Mouse (Mus musculus) adrenal gland, postnatal 10 days (tissue): ENCODE data around the gene Serpinb9. TPM values are rescaled to one million over a fixed set of nuclear protein-coding genes. Genes with fewer than 3 reads are reported as not detected.
"Not testable (repeated sequence)": the region's sequence is repeated elsewhere in the genome, so short reads cannot be mapped to it uniquely, and the experiment has no call there.

Experiments
- DNase-seq: peaks from one replicate; pipeline ENCODE4 v3.0.0; 2021; ENCODE audit warnings: mixed read lengths
- total RNA-seq, 2 experiments: library from RNA; stranded (reverse); gene quantifications; 2 replicates each; pipeline ENCODE4 v1.2.3; 2021

Serpinb9 gene
- total RNA-seq, 2 experiments from 2014 or later: 12.9 to 16.3 TPM

GRCm38 (mm10) chr13:33001341-33001740 is 1.7 kb upstream of the Serpinb9 start:
- DNase-seq: no peak

- no peak for DNase-seq
Observed at GRCm38 (mm10) chr13:33003523-33004413, 718 bp downstream of the Serpinb9 start.

- DNase-seq: peak; percentile 93
Observed at GRCm38 (mm10) chr13:33004414-33005105, 1.5 kb downstream of the Serpinb9 start.

- DNase-seq: no peak
Observed at GRCm38 (mm10) chr13:33005501-33006075, 2.5 kb downstream of the Serpinb9 start.

DNA sequence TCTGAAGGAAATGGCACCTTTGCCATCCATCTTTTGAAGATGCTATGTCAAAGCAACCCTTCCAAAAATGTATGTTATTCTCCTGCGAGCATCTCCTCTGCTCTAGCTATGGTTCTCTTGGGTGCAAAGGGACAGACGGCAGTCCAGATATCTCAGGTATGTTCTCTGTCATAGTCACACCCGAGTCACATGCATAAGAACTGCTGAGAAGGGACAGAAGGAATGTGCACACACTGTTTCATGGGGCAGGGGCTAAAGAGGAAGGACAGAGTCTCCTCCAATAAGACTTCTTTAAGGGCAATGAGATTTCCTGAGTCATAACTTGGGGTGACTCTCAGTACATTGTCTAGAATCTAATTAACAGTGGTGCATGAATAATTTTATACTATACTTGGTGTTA is 3.5 kb downstream of the Serpinb9 start:
- DNase-seq: no peak

DNA sequence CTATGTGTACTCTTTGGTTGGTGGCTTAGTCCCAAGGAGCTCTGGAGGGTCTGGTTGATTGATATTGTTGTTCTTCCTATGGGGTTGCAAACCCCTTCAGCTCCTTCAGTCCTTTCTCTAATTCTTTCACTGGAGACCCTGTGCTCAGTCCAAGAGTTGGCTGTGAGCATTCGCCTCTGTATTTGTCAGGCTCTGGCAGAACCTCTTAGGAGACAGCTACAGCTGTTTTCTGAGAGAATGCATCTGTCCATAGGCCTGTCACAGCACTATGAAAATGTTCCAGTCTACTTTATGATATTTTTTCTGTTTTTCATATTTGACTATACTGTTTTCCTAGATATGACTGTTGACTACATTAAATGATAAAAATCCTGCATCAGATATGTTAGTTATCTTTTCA is 9.3 kb downstream of the Serpinb9 start:
- DNase-seq: no peak

GRCm38 (mm10) chr13:33013271-33013670 is 10.2 kb downstream of the Serpinb9 start:
- DNase-seq: no peak

GRCm38 (mm10) chr13:33022371-33022770 is 19.3 kb downstream of the Serpinb9 start:
- DNase-seq: no peak

DNA sequence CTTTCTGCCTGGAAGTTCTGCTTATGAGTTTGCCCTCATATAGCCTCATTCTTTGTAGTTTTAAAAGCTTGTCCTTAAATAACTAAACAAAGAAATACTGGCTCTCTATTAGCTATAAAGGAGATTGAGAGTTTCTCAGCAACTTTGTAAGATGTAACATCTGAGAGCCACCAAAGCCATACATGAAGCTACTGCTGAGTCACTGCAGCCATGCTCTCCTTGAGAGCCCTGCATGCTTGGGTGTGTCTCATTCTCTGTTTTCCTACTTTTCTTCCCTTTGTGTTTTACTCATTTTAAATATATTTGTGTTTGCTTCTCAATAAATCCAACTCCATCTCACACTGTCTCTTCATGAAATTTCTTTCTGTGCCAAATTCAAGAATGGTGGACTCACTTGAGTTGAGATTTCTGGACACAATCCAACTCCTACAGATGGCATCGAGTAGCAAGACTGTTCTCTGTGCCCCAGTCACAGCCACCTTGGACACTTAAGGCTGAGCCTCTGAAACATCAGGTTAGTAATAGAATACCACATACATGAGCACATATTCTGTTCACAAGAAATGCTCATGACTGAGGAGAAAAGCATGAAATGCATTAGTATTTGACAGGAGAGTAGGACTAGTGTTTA is 23.5 kb downstream of the Serpinb9 start:
- DNase-seq: no peak

GRCm38 (mm10) chr13:33027244-33027643 is 24.2 kb downstream of the Serpinb9 start, which contains the start of gene Serpinb9b:
Gene Serpinb9b, plus strand, starts transcription at chr13:33027416.
- DNase-seq: no peak

DNA sequence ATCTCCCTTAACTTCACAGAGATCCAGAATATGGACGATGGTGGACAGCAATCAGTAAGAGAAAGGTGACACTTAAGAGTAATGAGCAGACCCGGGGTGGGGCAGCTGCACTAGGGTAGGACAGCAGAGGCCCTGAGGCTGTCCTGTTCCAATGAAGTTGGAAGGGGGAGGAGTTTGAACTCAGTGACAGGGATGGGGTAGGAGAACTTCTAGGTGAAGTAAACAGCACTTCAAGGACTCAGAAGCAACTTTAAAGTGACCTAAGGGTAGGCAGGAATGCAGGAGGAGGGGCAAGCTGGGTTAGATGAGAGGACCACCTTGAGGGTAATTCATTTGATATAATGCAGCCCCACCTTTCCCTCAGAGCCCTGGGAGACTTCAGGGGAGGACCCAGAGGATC is 25.1 kb downstream of the Serpinb9 start:
- DNase-seq: no peak

- no peak for DNase-seq
Observed at GRCm38 (mm10) chr13:33028550-33028949, 25.5 kb downstream of the Serpinb9 start.

DNA sequence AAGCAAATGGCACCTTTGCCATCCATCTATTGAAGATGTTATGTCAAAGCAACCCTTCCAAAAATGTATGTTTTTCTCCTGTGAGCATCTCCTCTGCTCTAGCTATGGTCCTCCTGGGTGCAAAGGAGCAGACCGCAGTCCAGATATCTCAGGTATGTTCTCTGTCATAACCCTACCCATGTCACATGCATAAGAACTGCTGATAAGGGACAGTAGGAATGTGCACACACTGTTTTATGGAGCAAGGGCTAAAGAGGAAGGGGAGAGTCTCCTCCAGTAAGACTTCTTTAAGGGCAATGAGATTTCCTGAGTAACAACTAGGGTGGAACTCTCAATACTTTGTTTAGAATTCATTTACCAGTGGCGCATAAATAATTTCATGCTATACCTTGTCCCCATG is 26.4 kb downstream of the Serpinb9 start:
- DNase-seq: not testable (repeated sequence)

DNA sequence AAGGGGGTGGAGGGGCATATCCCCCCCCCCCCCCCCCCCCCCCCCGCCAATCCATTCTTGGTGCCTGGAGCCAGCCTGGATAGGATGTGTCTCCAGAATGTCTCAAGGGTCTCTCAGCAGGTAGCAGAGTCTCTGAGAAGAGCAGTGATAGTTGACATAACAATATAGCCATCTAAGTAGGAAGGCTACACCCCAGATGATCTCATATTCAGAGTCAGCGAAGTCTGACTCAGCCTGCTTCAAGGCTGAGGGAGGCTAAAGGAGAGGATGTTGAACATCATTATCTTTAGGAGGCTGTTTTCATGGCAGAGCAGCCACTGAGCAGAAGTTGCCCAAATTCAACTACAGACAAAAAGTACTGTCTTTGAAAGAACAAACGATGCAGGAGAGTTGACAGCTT is 27.2 kb downstream of the Serpinb9 start:
- DNase-seq: peak; percentile 41

DNA sequence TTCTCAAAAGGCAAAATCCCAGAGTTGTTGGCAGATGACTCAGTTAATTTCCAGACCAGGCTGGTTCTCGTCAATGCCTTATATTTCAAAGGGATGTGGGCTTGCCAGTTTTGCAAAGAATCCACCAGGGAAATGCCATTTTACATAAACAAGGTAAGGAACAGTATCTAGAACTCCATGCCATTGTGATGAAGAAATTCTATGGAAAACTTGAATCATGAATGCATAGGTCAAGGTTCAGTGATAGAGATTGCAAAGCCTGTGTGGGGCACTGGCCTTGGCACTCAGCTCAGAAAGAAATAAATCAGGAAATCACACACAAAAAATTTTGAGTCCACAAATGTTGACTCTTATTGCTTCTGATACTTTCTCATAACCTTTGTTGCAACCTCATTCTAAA is 32.5 kb downstream of the Serpinb9 start:
- DNase-seq: no peak

DNA sequence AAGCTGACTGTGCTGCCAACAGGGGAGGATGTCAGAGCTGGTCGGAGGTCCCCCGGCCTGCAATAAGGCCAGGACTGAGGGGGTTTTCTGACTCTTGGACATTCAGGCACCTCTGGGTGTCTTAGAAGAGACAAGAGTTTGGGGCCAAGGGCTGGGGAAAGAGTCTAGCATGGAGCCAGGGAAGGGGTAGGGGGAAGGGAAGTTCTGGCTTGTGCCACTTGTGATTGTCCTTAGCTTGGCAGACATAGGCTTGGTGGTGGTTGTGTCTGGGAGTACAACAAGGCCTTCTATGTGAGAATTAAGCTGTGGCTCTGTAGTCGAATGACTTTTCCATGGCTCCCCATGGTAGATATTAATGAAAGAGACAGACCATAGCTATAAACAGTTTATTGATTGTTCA is 40.5 kb downstream of the Serpinb9 start:
- DNase-seq: no peak

- DNase-seq: no peak
Observed at GRCm38 (mm10) chr13:33047234-33047633, 44.2 kb downstream of the Serpinb9 start.

GRCm38 (mm10) chr13:33048187-33048586 is 45.1 kb downstream of the Serpinb9 start:
- DNase-seq: no peak

DNA sequence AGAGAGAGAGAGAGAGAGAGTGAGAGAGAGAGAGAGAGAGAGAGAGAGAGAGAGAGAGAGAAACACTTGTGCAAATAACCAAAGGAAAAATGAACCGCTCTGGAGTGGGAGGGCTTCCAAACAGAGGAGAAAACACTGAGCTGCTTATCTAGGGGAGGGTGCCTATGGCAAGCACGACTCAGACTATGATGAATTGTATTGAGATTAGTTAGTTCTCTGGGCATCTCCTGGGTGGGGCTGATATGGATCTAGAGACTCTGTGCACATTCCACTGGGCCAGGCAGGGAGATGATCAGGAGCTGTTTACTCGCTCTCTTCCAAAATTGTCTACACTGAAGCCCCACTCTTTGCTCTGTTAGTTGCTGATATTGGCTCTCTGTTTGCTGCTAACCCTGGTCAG is 48.6 kb downstream of the Serpinb9 start:
- DNase-seq: no peak

DNA sequence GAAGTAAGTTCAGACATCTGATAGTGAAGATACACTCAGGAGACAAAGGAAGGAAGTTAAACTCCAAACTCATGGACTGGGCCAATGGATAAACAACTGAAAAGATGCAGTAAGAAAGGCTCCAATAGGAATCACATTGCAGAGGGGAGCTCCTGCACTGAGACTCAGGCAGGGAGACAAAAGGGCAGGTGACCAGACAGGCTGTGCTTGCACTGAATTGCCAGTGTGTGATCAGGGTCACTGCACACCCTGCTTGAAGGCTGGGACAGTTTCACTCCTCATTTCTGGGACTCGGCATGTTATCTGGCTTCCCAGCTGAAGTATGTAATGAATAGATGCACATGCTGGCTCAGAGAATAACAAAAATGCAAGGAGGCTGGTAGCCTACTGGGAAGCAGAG is 60.0 kb downstream of the Serpinb9 start:
- no peak for DNase-seq
